Mouse (Mus musculus): ENCODE measurements around the gene Spock1. TPM values are rescaled to one million over a fixed set of nuclear protein-coding genes. Genes with fewer than 3 reads are reported as not detected.

The Spock1 gene
- polyA plus RNA-seq, 1 experiment, result not detected

GRCm38 (mm10) chr13:57676820-57677219 lies 231.3 kb downstream of the Spock1 start:
- Histone ChIP-seq H3K27ac (ENCODE audit: insufficient read depth, low read length) (no peak overlapping the region), H3K27me3 (ENCODE audit: control insufficient read depth, insufficient read depth, low read length) (no peaks in the 10 kb centered on the region), H3K4me3 (ENCODE audit: extremely low read depth, insufficient read depth, insufficient read length) (no peak overlapping the region), H3K4me1 (ENCODE audit: control insufficient read depth, insufficient read depth, insufficient read length) (no peaks in the 10 kb centered on the region), H3K36me3 (ENCODE audit: control insufficient read depth, insufficient read depth, low read length) (no peaks in the 10 kb centered on the region)
- no peak for DNase-seq (ENCODE audit: low read depth in 1 of 2, low spot score in 2 of 2)
- WGBS, result 88% methylated on average over 1 of the region's 1 CpGs
- TF ChIP-seq POLR2A (IDR thresholded peaks at IDR 0.05; ENCODE audit: low read depth, low read length), result no peak
- TF ChIP-seq CTCF (IDR thresholded peaks at IDR 0.05; ENCODE audit: extremely low read depth, insufficient read depth, insufficient read length, insufficient replicate concordance), result no peak

DNA sequence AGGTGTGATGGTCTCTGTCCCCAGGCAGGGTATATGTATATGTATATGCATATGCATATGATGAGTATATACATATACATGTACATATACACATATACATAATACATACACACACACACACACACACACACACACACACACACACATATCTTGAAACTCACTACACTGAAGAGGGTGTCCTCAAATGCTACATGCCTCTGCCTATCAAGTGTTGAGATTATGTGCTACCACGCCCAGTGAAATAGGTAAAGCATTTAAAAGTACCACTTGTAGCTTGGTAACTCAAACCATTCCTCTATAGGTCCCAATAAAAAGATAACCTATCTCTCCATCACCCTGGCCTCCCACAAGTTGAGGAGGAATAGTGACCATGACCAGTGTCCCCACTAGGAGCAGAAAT lies 234.7 kb downstream of the Spock1 start:
- Histone ChIP-seq H3K36me3 (ENCODE audit: control insufficient read depth, insufficient read depth, low read length) (no peaks in the 10 kb centered on the region), H3K4me3 (ENCODE audit: extremely low read depth, insufficient read depth, insufficient read length) (no peak overlapping the region), H3K4me1 (ENCODE audit: control insufficient read depth, insufficient read depth, insufficient read length) (no peaks in the 10 kb centered on the region), H3K27me3 (ENCODE audit: control insufficient read depth, insufficient read depth, low read length) (no peaks in the 10 kb centered on the region), H3K27ac (ENCODE audit: insufficient read depth, low read length) (no peak overlapping the region)
- DNase-seq (ENCODE audit: low read depth in 1 of 2, low spot score in 2 of 2), result no peak
- 69% methylated on average over 1 of the region's 1 CpGs for WGBS
- no peak for TF ChIP-seq CTCF (IDR thresholded peaks at IDR 0.05; ENCODE audit: extremely low read depth, insufficient read depth, insufficient read length, insufficient replicate concordance)
- TF ChIP-seq POLR2A (IDR thresholded peaks at IDR 0.05; ENCODE audit: low read depth, low read length), result no peak

DNA sequence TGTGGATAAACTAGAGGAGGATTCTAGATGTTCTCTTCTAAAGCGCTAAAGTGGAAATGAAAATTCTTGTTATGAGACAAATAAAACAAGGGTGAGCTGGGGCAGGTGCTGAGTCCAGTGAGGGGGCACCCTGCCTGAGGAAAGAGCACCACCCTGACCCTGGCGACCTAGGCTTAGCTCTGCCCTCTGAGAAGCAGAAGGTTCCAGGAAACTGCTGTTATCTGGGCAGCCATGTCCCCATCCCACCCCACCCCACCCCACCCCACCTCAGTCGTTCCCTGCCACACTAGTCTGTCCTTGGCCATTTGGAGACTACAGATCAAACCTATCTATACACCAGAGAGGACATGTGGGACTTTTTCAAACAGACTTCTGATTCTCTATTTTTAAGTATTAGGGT lies 235.4 kb downstream of the Spock1 start:
- TF ChIP-seq POLR2A (IDR thresholded peaks at IDR 0.05; ENCODE audit: low read depth, low read length), result no peak
- no peak for TF ChIP-seq CTCF (IDR thresholded peaks at IDR 0.05; ENCODE audit: extremely low read depth, insufficient read depth, insufficient read length, insufficient replicate concordance)
- no peaks in the 10 kb centered on the region for H3K4me1 ChIP-seq (ENCODE audit: control insufficient read depth, insufficient read depth, insufficient read length)
- no peak for DNase-seq (ENCODE audit: low read depth in 1 of 2, low spot score in 2 of 2)
- WGBS, result 61% methylated on average over 3 of the region's 3 CpGs
- H3K36me3 ChIP-seq (ENCODE audit: control insufficient read depth, insufficient read depth, low read length), result no peaks in the 10 kb centered on the region
- H3K4me3 ChIP-seq (ENCODE audit: extremely low read depth, insufficient read depth, insufficient read length), result no peak overlapping the region
- no peaks in the 10 kb centered on the region for H3K27me3 ChIP-seq (ENCODE audit: control insufficient read depth, insufficient read depth, low read length)
- H3K27ac ChIP-seq (ENCODE audit: insufficient read depth, low read length), result no peak overlapping the region

DNA sequence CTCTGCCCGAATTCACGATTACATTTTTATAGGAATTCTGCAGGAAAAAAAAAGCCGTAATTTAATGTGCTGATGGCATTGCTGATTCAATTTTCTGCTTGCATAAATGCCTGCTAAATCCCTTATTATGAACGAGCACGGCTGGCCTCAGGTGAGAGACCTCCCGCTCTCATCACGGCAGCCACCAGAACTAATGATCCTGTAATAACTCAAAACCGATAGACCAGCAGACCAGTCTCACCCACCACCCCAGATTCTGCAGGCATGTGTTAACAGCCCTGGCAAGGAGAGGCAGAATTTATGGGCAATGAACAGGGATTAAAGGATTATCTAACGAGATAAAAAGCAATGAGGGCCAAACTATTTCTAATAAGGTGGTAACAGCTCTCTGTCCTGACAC lies 236.2 kb downstream of the Spock1 start:
- Histone ChIP-seq H3K4me3 (ENCODE audit: extremely low read depth, insufficient read depth, insufficient read length) (no peak overlapping the region), H3K36me3 (ENCODE audit: control insufficient read depth, insufficient read depth, low read length) (no peaks in the 10 kb centered on the region), H3K27ac (ENCODE audit: insufficient read depth, low read length) (no peak overlapping the region), H3K4me1 (ENCODE audit: control insufficient read depth, insufficient read depth, insufficient read length) (no peaks in the 10 kb centered on the region), H3K27me3 (ENCODE audit: control insufficient read depth, insufficient read depth, low read length) (no peaks in the 10 kb centered on the region)
- no peak for DNase-seq (ENCODE audit: low read depth in 1 of 2, low spot score in 2 of 2)
- TF ChIP-seq POLR2A (IDR thresholded peaks at IDR 0.05; ENCODE audit: low read depth, low read length), result no peak
- no peak for TF ChIP-seq CTCF (IDR thresholded peaks at IDR 0.05; ENCODE audit: extremely low read depth, insufficient read depth, insufficient read length, insufficient replicate concordance)
- WGBS, result 88% methylated on average over 9 of the region's 9 CpGs

DNA sequence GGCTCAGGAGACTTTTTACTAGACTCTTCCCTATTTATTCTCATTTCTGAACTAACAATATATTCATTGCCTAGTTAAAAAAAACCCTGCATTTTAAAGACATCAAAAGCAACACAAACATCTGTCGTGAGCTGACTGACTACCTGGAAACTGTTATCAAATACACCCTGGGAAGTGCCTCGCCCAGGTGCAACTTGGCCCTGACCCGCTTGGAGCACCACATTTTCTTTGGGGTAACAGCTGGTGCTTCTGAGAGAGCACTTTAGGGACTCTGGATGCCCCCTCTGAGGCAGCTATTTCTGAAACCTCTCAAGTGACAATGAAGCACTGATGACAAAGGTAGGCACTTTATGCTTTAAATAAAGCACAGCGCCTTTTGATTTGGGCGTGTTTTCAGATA lies 236.8 kb downstream of the Spock1 start:
- DNase-seq (ENCODE audit: low read depth in 1 of 2, low spot score in 2 of 2), result no peak
- Histone ChIP-seq H3K4me1 (ENCODE audit: control insufficient read depth, insufficient read depth, insufficient read length) (no peaks in the 10 kb centered on the region), H3K27me3 (ENCODE audit: control insufficient read depth, insufficient read depth, low read length) (no peaks in the 10 kb centered on the region), H3K36me3 (ENCODE audit: control insufficient read depth, insufficient read depth, low read length) (no peaks in the 10 kb centered on the region), H3K4me3 (ENCODE audit: extremely low read depth, insufficient read depth, insufficient read length) (no peak overlapping the region), H3K27ac (ENCODE audit: insufficient read depth, low read length) (no peak overlapping the region)
- 81% methylated on average over 5 of the region's 5 CpGs for WGBS
- TF ChIP-seq POLR2A (IDR thresholded peaks at IDR 0.05; ENCODE audit: low read depth, low read length), result no peak
- no peak for TF ChIP-seq CTCF (IDR thresholded peaks at IDR 0.05; ENCODE audit: extremely low read depth, insufficient read depth, insufficient read length, insufficient replicate concordance)

- Histone ChIP-seq H3K36me3 (ENCODE audit: control insufficient read depth, insufficient read depth, low read length) (no peaks in the 10 kb centered on the region), H3K27me3 (ENCODE audit: control insufficient read depth, insufficient read depth, low read length) (no peaks in the 10 kb centered on the region), H3K4me3 (ENCODE audit: extremely low read depth, insufficient read depth, insufficient read length) (no peak overlapping the region), H3K4me1 (ENCODE audit: control insufficient read depth, insufficient read depth, insufficient read length) (no peaks in the 10 kb centered on the region), H3K27ac (ENCODE audit: insufficient read depth, low read length) (no peak overlapping the region)
- TF ChIP-seq CTCF (IDR thresholded peaks at IDR 0.05; ENCODE audit: extremely low read depth, insufficient read depth, insufficient read length, insufficient replicate concordance), result no peak
- TF ChIP-seq POLR2A (IDR thresholded peaks at IDR 0.05; ENCODE audit: low read depth, low read length), result no peak
- DNase-seq (ENCODE audit: low read depth in 1 of 2, low spot score in 2 of 2), result no peak
- WGBS, result 88% methylated on average over 3 of the region's 3 CpGs
Observed at GRCm38 (mm10) chr13:57667621-57668020, 240.5 kb downstream of the Spock1 start.

DNA sequence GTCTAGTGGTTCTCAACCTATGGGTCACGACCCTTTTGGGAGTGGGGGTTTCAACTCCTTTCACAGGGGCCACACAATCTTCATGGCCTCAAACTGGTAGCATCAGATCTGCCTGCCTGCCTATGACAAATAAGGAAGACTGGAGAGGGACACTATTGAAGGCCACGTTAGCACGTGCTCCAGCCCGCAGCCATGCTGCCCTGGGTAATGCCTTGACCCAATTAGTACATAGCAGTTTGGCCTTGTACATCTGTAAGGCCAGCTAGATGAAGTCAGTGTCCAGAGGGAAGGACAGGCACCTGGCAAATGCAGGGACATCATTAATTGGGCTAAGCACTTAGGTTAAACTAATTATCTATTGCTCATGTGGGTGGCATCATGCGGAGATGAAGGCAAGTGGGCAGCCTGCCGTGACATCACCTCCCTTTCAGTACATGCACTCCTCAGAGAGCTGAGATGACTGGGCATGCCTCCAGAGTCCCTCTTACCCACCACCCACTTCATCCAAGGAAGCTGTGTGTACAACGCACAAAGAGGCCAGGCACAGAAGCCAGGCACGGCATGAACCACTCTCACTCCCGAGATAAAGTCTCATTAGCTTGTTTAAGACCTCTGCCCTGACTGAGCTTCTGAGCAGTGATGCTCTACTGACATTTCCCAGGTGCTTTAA lies 241.8 kb downstream of the Spock1 start:
- no peak for TF ChIP-seq CTCF (IDR thresholded peaks at IDR 0.05; ENCODE audit: extremely low read depth, insufficient read depth, insufficient read length, insufficient replicate concordance)
- TF ChIP-seq POLR2A (IDR thresholded peaks at IDR 0.05; ENCODE audit: low read depth, low read length), result no peak
- Histone ChIP-seq H3K4me3 (ENCODE audit: extremely low read depth, insufficient read depth, insufficient read length) (no peak overlapping the region), H3K4me1 (ENCODE audit: control insufficient read depth, insufficient read depth, insufficient read length) (no peaks in the 10 kb centered on the region), H3K27ac (ENCODE audit: insufficient read depth, low read length) (no peak overlapping the region), H3K36me3 (ENCODE audit: control insufficient read depth, insufficient read depth, low read length) (no peaks in the 10 kb centered on the region), H3K27me3 (ENCODE audit: control insufficient read depth, insufficient read depth, low read length) (no peaks in the 10 kb centered on the region)
- 71% methylated on average over 9 of the region's 9 CpGs for WGBS
- no peak for DNase-seq (ENCODE audit: low read depth in 1 of 2, low spot score in 2 of 2)

All from spleen, adult 2 months (tissue).